In the genomic region with DNA sequence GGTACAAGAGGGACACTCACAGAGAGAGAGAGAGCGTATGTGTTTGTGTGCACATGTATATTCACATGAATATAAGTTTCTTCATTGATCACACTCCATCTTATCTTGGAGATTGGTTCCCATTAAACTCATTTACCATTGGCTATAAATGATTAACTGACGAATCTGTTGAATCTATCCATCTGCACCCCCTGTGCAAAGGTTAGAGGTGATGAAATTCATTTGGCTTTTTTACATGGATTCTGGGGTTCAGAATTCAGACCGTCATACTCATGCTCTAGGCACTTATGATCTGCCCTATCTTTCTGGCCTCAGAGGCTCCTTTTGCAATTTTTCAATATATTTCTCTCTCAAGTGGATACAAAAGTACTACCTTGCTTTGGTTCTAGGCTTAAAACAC, we compare ENCODE assay signal across 16 mouse cellular contexts.
"Had no signal": no experiment of that assay in that cellular context is flagged by ENCODE, and none has a peak within 500 bp of the region (broad histone marks: within the 10 kb centered on the region; RNA-seq: fewer than 3 reads in every experiment).

No protein-coding gene starts in this region.

- H3K27ac ChIP-seq: neural tube, embryonic 13.5 days; neural tube, embryonic 15.5 days; stomach, embryonic 15.5 days; stomach, postnatal 0 days had no signal

- H3K9me3 ChIP-seq: neural tube, embryonic 13.5 days; neural tube, embryonic 15.5 days; stomach, embryonic 15.5 days had no signal

- H3K9ac ChIP-seq: neural tube, embryonic 13.5 days; neural tube, embryonic 15.5 days; stomach, embryonic 15.5 days had no signal

- H3K4me3 ChIP-seq: neural tube, embryonic 13.5 days; neural tube, embryonic 15.5 days; stomach, embryonic 15.5 days had no signal

- H3K4me1 ChIP-seq: neural tube, embryonic 13.5 days; neural tube, embryonic 15.5 days; stomach, embryonic 15.5 days had no signal

- H3K27me3 ChIP-seq: neural tube, embryonic 13.5 days; neural tube, embryonic 15.5 days; stomach, embryonic 15.5 days had no signal

- H3K36me3 ChIP-seq: neural tube, embryonic 13.5 days; neural tube, embryonic 15.5 days; stomach, embryonic 15.5 days had no signal

- H3K4me2 ChIP-seq: neural tube, embryonic 13.5 days; neural tube, embryonic 15.5 days; stomach, embryonic 15.5 days had no signal

- DNase-seq: retina, postnatal 1 day; right cerebral cortex, adult 18-20 months; right cerebral cortex, postnatal 14 days; right cerebral cortex, postnatal 25 days; right cerebral cortex, postnatal 4 days; spleen, adult 18-20 months; thymus, adult 18-20 months; thymus, adult 2 months; thymus, postnatal 14 days; thymus, postnatal 25 days; thymus, postnatal 36 days; thymus, postnatal 4 days had no signal
